Mouse (Mus musculus): ENCODE data around the gene Tnfaip6.

Tnfaip6 gene

GRCm38 (mm10) chr2:52037882-52038281 is at the start of gene Tnfaip6:
Tnfaip6 (plus strand) TSS chr2:52038009.
- under 1% methylated on average over 17 of the region's 17 CpGs for WGBS

DNA sequence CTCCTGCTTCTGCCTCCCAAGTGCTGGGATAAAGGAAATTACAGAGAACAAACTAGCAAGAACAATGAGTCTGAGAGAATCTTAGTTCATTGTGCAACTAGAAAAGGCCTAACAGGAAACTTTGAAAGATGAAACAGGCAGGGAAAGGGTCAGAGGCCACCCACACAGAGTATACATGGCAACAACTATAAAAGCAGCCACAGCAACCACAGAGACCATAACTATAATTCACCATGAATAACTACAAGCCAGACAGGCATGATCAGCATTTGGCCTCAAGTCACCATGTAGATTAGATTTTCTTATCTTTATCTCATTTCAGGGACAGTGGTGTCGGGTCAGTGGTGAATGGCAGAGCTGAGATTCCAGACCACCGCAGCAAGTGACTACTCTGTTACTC is 48.2 kb upstream of the Tnfaip6 start:
- 96% methylated on average over 2 of the region's 2 CpGs for WGBS

GRCm38 (mm10) chr2:51991447-51991846 is 46.4 kb upstream of the Tnfaip6 start:
- 93% methylated on average over 6 of the region's 6 CpGs for WGBS

DNA sequence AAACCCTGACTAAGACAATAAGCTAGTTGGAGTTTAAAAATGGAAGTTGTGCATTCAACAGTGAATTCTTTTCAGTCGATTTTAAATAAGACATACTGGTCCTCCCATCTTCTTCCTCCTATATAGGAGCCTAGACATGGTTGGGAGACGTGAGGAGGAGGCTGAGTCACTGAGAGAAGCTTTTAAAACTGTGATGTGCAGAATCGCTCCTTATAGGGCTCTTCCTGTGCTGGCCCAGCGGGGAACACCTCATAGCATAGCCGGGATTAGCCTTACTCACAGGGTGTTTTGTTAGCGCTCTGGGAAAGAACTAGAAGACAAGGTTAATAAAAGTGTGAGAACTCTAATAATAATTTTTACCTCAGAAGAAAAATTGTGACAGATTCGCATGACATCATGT is 37.8 kb upstream of the Tnfaip6 start:
- 41% methylated on average over 7 of the region's 7 CpGs for WGBS

GRCm38 (mm10) chr2:52001521-52001920 is 36.3 kb upstream of the Tnfaip6 start:
- WGBS: 95% methylated on average over 8 of the region's 8 CpGs

DNA sequence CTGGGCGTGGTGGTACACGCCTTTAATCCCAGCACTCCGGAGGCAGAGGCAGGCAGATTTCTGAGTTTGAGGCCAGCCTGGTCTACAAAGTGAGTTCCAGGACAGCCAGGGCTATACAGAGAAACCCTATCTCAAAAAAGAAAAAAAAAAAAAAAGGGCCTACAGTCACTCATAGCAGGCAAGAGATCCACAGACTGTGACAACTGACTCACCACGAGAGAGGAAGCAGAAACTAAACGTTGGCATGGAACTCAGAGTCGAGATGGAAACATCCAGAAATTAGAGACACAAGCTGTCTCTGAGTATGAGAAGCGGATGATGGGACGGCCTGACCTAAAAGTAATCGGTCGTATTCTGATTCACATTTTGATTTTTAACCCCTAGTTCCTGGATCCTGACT is 35.5 kb upstream of the Tnfaip6 start:
- WGBS: 77% methylated on average over 10 of the region's 10 CpGs

GRCm38 (mm10) chr2:52006380-52006779 is 31.4 kb upstream of the Tnfaip6 start:
- WGBS: 72% methylated on average over 3 of the region's 3 CpGs

DNA sequence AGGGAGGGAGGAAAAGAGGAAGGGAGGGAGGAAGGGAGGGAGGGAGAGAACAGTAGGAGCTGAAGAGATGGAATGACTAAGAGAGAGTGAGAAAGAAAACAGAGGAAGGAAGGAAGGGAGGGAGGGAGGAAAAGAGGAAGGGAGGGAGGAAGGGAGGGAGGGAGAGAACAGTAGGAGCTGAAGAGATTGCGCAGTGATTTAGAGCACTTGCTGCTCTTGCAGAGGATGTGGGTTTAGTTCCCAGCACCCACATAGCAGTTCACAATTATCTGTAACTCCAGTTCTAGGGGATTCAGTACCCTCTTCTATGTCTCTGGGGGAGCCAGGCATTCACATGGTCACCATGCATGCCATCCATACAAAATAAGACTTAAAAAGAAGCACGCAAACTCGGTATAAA is 26.0 kb upstream of the Tnfaip6 start:
- WGBS: 93% methylated on average over 3 of the region's 3 CpGs

- WGBS: 59% methylated on average over 9 of the region's 9 CpGs
These were observed 24.4 kb upstream of the Tnfaip6 start for GRCm38 (mm10) chr2:52013306-52013820.

DNA sequence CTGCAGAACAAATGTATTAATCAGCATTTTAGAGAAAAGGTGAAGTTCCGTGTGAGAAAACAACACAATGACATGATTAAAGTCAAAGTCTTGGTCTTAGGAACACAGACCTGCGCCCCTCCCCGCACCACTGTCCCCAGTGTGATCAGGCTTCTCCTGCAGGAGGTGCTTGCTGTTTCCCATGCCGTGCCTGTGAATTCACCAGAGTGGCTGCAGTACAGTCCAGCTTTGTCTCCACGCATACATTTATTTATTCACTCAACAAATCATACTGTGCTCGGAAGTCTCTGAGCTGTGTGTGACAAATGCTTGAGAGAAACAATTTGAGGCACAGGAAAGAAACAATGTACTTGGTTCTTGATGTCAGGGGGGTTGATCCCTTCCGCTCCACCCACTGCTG is 21.4 kb upstream of the Tnfaip6 start:
- WGBS: 43% methylated on average over 7 of the region's 7 CpGs

GRCm38 (mm10) chr2:52027061-52027460 is 10.7 kb upstream of the Tnfaip6 start:
- WGBS: 87% methylated on average over 4 of the region's 4 CpGs

GRCm38 (mm10) chr2:52029426-52029825 is 8.4 kb upstream of the Tnfaip6 start:
- WGBS: 92% methylated on average over 3 of the region's 3 CpGs

- WGBS: 81% methylated on average over 4 of the region's 4 CpGs
These were observed 6.3 kb upstream of the Tnfaip6 start for GRCm38 (mm10) chr2:52031491-52031890.

DNA sequence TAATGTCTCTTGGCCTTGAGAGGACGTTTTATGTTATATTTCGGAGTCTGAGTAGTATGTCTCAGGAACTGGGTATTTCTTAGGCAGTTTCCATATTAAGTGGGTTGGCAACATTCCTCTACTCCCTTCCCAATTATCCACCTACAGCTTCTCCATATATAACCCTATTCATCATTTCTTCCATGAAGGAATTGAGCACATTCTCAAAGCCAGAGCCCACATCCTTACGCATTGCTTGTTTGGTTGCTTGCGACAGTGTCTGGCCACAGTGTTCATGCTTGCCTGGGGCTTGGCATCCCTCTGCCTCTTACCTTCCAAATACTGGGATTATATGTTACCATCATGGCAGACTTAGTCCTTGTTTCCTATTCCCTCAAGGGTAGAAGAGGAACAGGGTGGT is 3.2 kb upstream of the Tnfaip6 start:
- WGBS: 57% methylated on average over 4 of the region's 4 CpGs

DNA sequence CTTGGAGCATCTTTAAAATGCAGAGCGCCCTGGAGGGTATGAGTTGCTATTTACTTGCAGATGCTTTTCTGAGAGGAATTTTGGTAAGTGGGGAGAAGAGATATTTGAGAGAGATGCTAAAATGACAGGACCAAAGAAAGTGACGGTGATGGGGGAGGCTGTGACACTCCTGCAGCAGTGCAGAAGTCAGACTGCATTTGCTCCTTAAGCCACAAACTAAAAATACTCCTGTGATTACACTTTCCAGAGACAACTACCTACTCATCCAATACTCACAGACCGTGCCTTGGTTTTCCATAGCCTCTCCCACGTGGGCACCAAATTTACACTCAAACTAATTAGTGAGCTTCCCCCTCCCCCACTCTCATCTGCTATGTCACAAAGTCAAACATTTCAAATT is 2.7 kb upstream of the Tnfaip6 start:
- 47% methylated on average over 4 of the region's 4 CpGs for WGBS

GRCm38 (mm10) chr2:52036929-52037595 is 747 bp upstream of the Tnfaip6 start:
- 51% methylated on average over 11 of the region's 11 CpGs for WGBS

DNA sequence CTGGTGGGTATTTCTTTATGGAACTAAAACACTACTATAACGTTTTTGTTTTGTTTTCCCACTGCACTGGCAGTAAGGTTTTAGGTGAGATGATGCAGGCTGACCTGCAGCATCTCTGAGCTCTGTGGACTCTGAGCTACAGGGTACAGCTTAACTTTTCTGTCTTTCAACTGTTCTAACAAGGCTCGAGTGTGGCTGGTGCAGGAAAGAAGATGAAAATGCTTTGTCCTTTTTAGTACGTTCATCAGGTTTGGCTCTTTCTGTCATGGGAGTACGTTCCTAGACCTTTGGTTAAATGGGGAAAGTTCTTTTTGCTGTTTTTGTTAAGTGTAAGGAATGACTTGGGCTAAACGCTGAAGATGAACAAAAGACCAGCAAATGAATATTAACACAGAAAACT is 749 bp downstream of the Tnfaip6 start:
- WGBS: 51% methylated on average over 5 of the region's 5 CpGs

- WGBS: 60% methylated on average over 8 of the region's 8 CpGs
These were observed 1.4 kb downstream of the Tnfaip6 start for GRCm38 (mm10) chr2:52039083-52039801.

DNA sequence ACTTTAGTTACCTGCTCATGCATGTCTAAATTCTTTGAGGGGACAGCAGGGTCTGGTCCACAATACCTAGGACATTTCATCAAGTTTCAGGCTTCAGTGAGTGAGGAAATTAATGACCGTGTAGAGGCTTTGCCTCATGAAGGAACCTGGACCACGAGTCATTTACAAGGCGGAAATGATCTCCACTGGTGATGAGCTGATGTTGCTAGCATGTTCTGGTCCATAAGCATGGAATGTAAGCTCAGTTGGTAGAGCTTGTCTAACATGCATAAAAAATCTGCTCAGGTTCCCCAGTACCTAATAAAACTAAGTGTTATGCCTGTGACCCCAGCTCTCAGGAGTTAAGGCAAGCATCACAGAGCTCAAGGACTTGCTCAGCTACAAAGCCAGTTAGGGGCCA is 4.3 kb downstream of the Tnfaip6 start:
- WGBS: 87% methylated on average over 3 of the region's 3 CpGs

DNA sequence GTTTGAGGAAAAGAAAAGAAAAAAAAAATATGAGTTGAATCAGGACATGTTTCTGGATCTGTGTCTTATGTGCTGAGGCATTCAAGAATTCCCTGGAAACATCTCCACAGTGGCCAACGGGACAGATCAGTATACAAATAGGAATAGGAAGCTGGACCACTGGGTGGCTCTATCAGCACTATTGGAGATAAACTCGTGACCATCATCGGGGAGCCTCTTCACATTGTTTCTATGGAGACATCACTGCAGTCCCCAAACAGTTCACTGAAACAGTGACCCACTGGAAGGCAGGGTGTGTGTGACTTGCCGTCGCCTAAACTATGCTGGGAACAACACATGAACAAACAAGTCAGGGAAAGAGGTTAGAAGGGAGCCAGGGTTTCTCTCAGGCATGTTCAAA is 4.9 kb downstream of the Tnfaip6 start:
- WGBS: 45% methylated on average over 5 of the region's 5 CpGs

DNA sequence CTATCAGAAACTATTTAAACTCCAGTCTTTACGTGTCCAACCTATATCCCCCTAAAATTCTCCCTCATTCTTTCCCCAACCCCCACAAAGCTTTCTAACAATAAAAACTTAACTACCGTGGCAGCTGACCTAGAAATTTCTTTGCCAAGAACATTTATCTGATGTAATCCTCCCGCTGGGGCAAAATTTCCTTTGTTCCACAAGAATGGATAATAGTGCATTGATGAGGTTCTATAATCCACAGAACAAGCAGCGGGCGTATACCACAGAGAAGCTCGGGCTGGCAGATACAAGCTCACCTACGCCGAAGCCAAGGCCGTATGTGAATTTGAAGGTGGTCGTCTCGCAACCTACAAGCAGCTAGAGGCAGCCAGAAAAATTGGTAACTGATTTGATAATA is 5.7 kb downstream of the Tnfaip6 start:
- 82% methylated on average over 11 of the region's 11 CpGs for WGBS

DNA sequence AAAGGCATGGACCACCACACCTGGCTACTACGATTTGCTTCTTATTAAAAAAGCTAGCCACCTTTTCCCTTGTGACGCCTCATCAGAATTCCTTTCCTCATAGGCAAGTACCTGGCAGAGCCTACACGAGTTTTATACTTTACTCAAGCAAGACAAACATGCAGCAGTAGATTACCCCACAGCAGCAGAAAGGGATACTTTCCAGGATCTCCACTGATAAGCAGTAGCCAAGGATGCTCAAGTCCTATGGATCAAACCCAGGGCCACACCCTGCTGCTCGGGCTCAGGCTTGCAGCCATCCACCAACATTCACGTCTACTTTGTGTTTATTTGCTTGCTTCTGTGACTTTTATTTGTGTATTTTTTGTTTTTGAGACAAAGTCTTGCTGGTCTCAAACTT is 8.2 kb downstream of the Tnfaip6 start:
- WGBS: 92% methylated on average over 5 of the region's 5 CpGs

GRCm38 (mm10) chr2:52050823-52051222 is 13.0 kb downstream of the Tnfaip6 start:
- 96% methylated on average over 11 of the region's 11 CpGs for WGBS

Measured in cerebral cortex, adult 2 months (tissue).